Mouse (Mus musculus): ENCODE results near the gene Trappc6b. TPM values are rescaled to one million over a fixed set of nuclear protein-coding genes. Genes with fewer than 3 reads are reported as not detected.
"Not testable (repeated sequence)": the region's sequence is repeated elsewhere in the genome, so short reads cannot be mapped to it uniquely, and the experiment has no call there.

The Trappc6b gene
- polyA plus RNA-seq, 1 experiment from 2014 or later: 69.9 TPM

GRCm38 (mm10) chr12:59072286-59072685, 11.0 kb upstream of the Trappc6b start:
- 92% methylated on average over 11 of the region's 11 CpGs for WGBS
- H3K27me3 ChIP-seq (replicated peaks; ENCODE audit: low read depth, poor library complexity, severe bottlenecking): no peaks in the 10 kb centered on the region
- no peak for DNase-seq (ENCODE audit: low spot score)
- peaks cover 79% of the 10 kb centered on the region for H3K36me3 ChIP-seq (replicated peaks)
- peaks cover 8% of the 10 kb centered on the region; the same call in 1 of the 2 replicates for H3K4me1 ChIP-seq
- H3K9me3 ChIP-seq: no peaks in the 10 kb centered on the region
- H3K4me3 ChIP-seq: no peak overlapping the region
- H3K27ac ChIP-seq (replicated peaks): no peak overlapping the region

- no peaks in the 10 kb centered on the region for H3K9me3 ChIP-seq
- H3K36me3 ChIP-seq (replicated peaks): peaks cover 62% of the 10 kb centered on the region
- DNase-seq (ENCODE audit: low spot score): no peak
- H3K4me3 ChIP-seq: no peak overlapping the region
- WGBS: 93% methylated on average over 13 of the region's 13 CpGs
- H3K27ac ChIP-seq (replicated peaks): no peak overlapping the region
- peaks cover 13% of the 10 kb centered on the region; the same call in 1 of the 2 replicates for H3K4me1 ChIP-seq
- H3K27me3 ChIP-seq (replicated peaks; ENCODE audit: low read depth, poor library complexity, severe bottlenecking): no peaks in the 10 kb centered on the region
Observed at GRCm38 (mm10) chr12:59068791-59069190, 7.5 kb upstream of the Trappc6b start.

- peaks cover 45% of the 10 kb centered on the region for H3K36me3 ChIP-seq (replicated peaks)
- no peak for DNase-seq (ENCODE audit: low spot score)
- no peaks in the 10 kb centered on the region for H3K27me3 ChIP-seq (replicated peaks; ENCODE audit: low read depth, poor library complexity, severe bottlenecking)
- WGBS: under 1% methylated on average over 41 of the region's 41 CpGs
- peaks cover 13% of the 10 kb centered on the region; the same call in 1 of the 2 replicates for H3K4me1 ChIP-seq
- no peaks in the 10 kb centered on the region for H3K9me3 ChIP-seq
- peak overlapping the region; percentile 100 for H3K4me3 ChIP-seq
- peak overlapping the region; percentile 98 for H3K27ac ChIP-seq (replicated peaks)
Observed at GRCm38 (mm10) chr12:59067095-59067494, 5.8 kb upstream of the Trappc6b start.

GRCm38 (mm10) chr12:59066448-59067077, 5.3 kb upstream of the Trappc6b start, which contains the start of gene Pnn:
TSS of gene Pnn (plus strand) at chr12:59066884.
- DNase-seq (ENCODE audit: low spot score): peak; percentile 98
- peaks cover 13% of the 10 kb centered on the region; the same call in 1 of the 2 replicates for H3K4me1 ChIP-seq
- no peaks in the 10 kb centered on the region for H3K9me3 ChIP-seq
- no peaks in the 10 kb centered on the region for H3K27me3 ChIP-seq (replicated peaks; ENCODE audit: low read depth, poor library complexity, severe bottlenecking)
- peak within 1 kb of the TSS; percentile 98 for H3K27ac ChIP-seq (replicated peaks)
- under 1% methylated on average over 43 of the region's 43 CpGs for WGBS
- peak within 1 kb of the TSS; percentile 100 for H3K4me3 ChIP-seq
- peaks cover 40% of the 10 kb centered on the region for H3K36me3 ChIP-seq (replicated peaks)

GRCm38 (mm10) chr12:59065776-59066175, 4.5 kb upstream of the Trappc6b start:
- H3K36me3 ChIP-seq (replicated peaks): peaks cover 32% of the 10 kb centered on the region
- H3K27me3 ChIP-seq (replicated peaks; ENCODE audit: low read depth, poor library complexity, severe bottlenecking): no peaks in the 10 kb centered on the region
- WGBS: 77% methylated on average over 3 of the region's 3 CpGs
- H3K4me3 ChIP-seq: peak overlapping the region; percentile 100
- 0 out of 2 replicates have a peak overlapping the region, but pooled peaks have one; percentile 98 for H3K27ac ChIP-seq (replicated peaks)
- peaks cover 15% of the 10 kb centered on the region; the same call in 1 of the 2 replicates for H3K4me1 ChIP-seq
- no peak for DNase-seq (ENCODE audit: low spot score)
- no peaks in the 10 kb centered on the region for H3K9me3 ChIP-seq

GRCm38 (mm10) chr12:59064837-59065236, 3.6 kb upstream of the Trappc6b start:
- 77% methylated on average over 8 of the region's 8 CpGs for WGBS
- Histone ChIP-seq H3K36me3 (replicated peaks) (peaks cover 23% of the 10 kb centered on the region), H3K27me3 (replicated peaks; ENCODE audit: low read depth, poor library complexity, severe bottlenecking) (no peaks in the 10 kb centered on the region), H3K4me3 (no peak overlapping the region), H3K27ac (replicated peaks) (no peak overlapping the region), H3K9me3 (no peaks in the 10 kb centered on the region), H3K4me1 (peaks cover 23% of the 10 kb centered on the region)
- no peak for DNase-seq (ENCODE audit: low spot score)

- DNase-seq (ENCODE audit: low spot score): no peak
- Histone ChIP-seq H3K4me3 (peak overlapping the region; percentile 84), H3K4me1 (peaks cover 14% of the 10 kb centered on the region), H3K36me3 (replicated peaks) (peaks cover 40% of the 10 kb centered on the region), H3K27me3 (replicated peaks; ENCODE audit: low read depth, poor library complexity, severe bottlenecking) (no peaks in the 10 kb centered on the region), H3K27ac (replicated peaks) (peak overlapping the region; percentile 96), H3K9me3 (no peaks in the 10 kb centered on the region)
- WGBS: 63% methylated on average over 4 of the region's 4 CpGs
Observed at GRCm38 (mm10) chr12:59060322-59060721, 950 bp downstream of the Trappc6b start.

GRCm38 (mm10) chr12:59058242-59058641, 3.0 kb downstream of the Trappc6b start:
- not testable (repeated sequence) for H3K9me3 ChIP-seq; H3K4me3 ChIP-seq; H3K27ac ChIP-seq (replicated peaks); DNase-seq (ENCODE audit: low spot score); H3K27me3 ChIP-seq (replicated peaks; ENCODE audit: low read depth, poor library complexity, severe bottlenecking)
- Histone ChIP-seq H3K4me1 (peaks cover 14% of the 10 kb centered on the region), H3K36me3 (replicated peaks) (peaks cover 54% of the 10 kb centered on the region)
- whole genome bisulfite sequencing: 88% methylated on average over 5 of the region's 5 CpGs

GRCm38 (mm10) chr12:59056222-59056621, 5.0 kb downstream of the Trappc6b start:
- Histone ChIP-seq H3K4me1 (peaks cover 12% of the 10 kb centered on the region), H3K36me3 (replicated peaks) (peaks cover 65% of the 10 kb centered on the region), H3K27ac (replicated peaks) (no peak overlapping the region), H3K9me3 (no peaks in the 10 kb centered on the region), H3K4me3 (no peak overlapping the region), H3K27me3 (replicated peaks; ENCODE audit: low read depth, poor library complexity, severe bottlenecking) (no peaks in the 10 kb centered on the region)
- DNase-seq (ENCODE audit: low spot score): no peak
- 97% methylated on average over 11 of the region's 11 CpGs for whole genome bisulfite sequencing

GRCm38 (mm10) chr12:59055196-59055850, 5.9 kb downstream of the Trappc6b start:
- Histone ChIP-seq H3K36me3 (replicated peaks) (peaks cover 70% of the 10 kb centered on the region), H3K4me3 (no peak overlapping the region), H3K9me3 (no peaks in the 10 kb centered on the region), H3K4me1 (peaks cover 8% of the 10 kb centered on the region), H3K27ac (replicated peaks) (no peak overlapping the region), H3K27me3 (replicated peaks; ENCODE audit: low read depth, poor library complexity, severe bottlenecking) (no peaks in the 10 kb centered on the region)
- DNase-seq (ENCODE audit: low spot score): no peak
- 85% methylated on average over 4 of the region's 4 CpGs for WGBS

GRCm38 (mm10) chr12:59053976-59054375, 7.3 kb downstream of the Trappc6b start:
- H3K27me3 ChIP-seq (replicated peaks; ENCODE audit: low read depth, poor library complexity, severe bottlenecking): no peaks in the 10 kb centered on the region
- H3K9me3 ChIP-seq: no peaks in the 10 kb centered on the region
- no peaks in the 10 kb centered on the region for H3K4me1 ChIP-seq
- no peak for DNase-seq (ENCODE audit: low spot score)
- no peak overlapping the region for H3K4me3 ChIP-seq
- H3K27ac ChIP-seq (replicated peaks): no peak overlapping the region
- H3K36me3 ChIP-seq (replicated peaks): peaks cover 76% of the 10 kb centered on the region

- no peak for DNase-seq (ENCODE audit: low spot score)
- H3K4me1 ChIP-seq: no peaks in the 10 kb centered on the region
- H3K36me3 ChIP-seq (replicated peaks): peaks cover 78% of the 10 kb centered on the region
- WGBS: 92% methylated on average over 5 of the region's 5 CpGs
- H3K9me3 ChIP-seq: no peaks in the 10 kb centered on the region
- H3K4me3 ChIP-seq: no peak overlapping the region
- H3K27ac ChIP-seq (replicated peaks): no peak overlapping the region
- no peaks in the 10 kb centered on the region for H3K27me3 ChIP-seq (replicated peaks; ENCODE audit: low read depth, poor library complexity, severe bottlenecking)
Observed at GRCm38 (mm10) chr12:59053166-59053565, 8.1 kb downstream of the Trappc6b start.

- no peaks in the 10 kb centered on the region for H3K4me1 ChIP-seq
- WGBS: 93% methylated on average over 3 of the region's 3 CpGs
- H3K4me3 ChIP-seq: no peak overlapping the region
- DNase-seq (ENCODE audit: low spot score): no peak
- H3K36me3 ChIP-seq (replicated peaks): peaks cover 78% of the 10 kb centered on the region
- no peaks in the 10 kb centered on the region for H3K27me3 ChIP-seq (replicated peaks; ENCODE audit: low read depth, poor library complexity, severe bottlenecking)
- H3K27ac ChIP-seq (replicated peaks): no peak overlapping the region
- no peaks in the 10 kb centered on the region for H3K9me3 ChIP-seq
Observed at GRCm38 (mm10) chr12:59052470-59052869, 8.8 kb downstream of the Trappc6b start.
